Mouse (Mus musculus): ENCODE measurements around the gene Trim52.

DNA sequence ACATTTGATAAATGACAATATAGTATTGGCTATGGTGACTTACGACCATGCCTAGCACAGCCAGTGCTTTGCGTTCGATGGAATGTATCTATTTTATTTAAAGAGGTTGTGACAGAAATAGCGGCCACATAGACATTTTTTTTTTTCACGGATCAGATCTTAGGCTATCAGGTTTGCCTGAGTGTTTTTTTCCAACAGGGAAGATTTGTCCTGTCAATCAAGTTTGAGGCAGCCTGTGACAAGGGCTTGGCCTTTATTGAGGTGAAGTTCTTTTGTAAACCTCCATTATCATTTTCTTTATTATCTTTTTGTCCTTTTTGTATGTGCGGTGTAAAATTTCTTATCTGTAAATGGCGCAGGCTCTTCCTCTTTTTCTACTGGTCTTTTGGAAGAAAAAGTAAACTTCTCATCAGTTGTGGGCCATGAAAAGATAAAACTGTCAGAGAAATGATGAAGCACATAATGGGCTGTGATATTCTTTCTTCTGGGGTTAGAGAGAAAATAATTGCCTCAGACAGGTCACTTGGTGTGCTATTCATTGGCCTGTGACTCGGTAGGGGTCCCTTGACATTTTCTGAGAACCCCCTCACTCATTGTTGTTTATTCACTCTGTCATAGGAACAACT lies 73.2 kb downstream of the Trim52 start:
- no peak for TF ChIP-seq HCFC1 (IDR thresholded peaks at IDR 0.05; ENCODE audit: borderline replicate concordance, insufficient read depth, low read length)
- TF ChIP-seq CHD2 (IDR thresholded peaks at IDR 0.05; ENCODE audit: low read depth, low read length): no peak
- no peak for TF ChIP-seq ZC3H11A (IDR thresholded peaks at IDR 0.05; ENCODE audit: borderline replicate concordance, low read depth, low read length)
- TF ChIP-seq ZNF384 (IDR thresholded peaks at IDR 0.05; ENCODE audit: low read depth, low read length): no peak

All from ES-E14 (cell line).